Mouse (Mus musculus): ENCODE measurements around the gene Tsga13.

The Tsga13 gene

DNA sequence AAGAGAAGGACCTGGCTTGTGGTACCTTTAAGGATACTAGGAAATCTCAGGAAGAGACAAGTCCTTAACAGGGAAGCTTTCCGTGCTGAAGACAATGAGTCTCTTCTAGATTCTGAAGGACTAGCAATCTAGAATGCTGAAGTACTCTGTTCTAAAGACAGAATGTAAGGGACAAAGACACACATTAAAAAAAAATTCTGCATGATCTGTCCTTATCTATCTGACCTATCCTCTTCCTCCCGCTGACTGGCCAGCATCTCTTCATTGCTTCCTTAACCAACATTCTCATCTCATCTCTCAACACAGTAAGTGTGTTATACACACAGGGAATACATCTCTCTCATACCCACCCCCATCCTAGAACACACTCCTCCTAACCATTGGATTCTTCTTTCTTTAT lies at the start of gene Tsga13:
Tsga13 (minus strand) TSS at position 101 of the 400 bp plus-strand sequence.
- DNase-seq = no peak

DNA sequence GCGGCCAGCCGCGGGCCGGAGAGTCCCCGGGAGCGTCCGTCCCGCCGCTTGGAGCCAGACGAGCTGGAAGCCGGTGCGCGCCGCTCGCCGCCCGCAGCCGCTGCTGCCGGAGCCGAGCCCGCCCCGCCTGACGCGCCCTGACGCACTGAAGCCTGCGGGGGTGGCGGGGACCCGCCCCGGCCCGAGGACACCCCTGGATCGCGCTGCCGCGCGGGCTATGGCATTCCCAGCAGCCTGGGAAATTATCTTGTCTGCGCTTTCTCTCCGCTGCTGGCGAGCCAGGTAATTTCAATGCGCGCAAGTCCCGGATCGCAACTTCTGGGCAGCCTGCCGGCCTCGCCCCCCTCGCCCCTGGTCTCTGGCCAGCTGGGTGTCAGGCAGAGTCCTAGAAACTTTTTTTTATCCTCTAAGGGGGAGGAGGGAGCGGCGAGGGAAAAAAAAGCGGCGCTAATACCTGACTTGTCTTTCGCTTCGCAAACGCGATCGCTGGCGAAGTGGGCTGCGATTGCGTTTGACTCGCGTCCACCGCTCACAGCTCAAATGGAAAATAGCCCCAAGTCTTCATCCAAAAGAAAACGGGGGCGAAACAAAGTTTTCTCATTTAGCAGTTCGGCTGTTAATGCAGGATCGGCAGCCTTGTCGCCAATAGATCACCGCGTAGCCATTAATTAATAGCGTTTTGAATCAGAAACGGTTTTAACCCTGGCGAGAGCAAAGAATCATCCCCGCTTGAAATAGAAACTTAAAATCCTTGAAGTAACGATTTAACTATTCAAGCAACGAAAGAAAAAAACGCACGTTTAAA lies 43.6 kb upstream of the Tsga13 start, which contains the start of gene Klf14:
Klf14 (minus strand) TSS at position 343 of the 805 bp plus-strand sequence.
- DNase-seq = peak in 1 of 2 experiments; percentile 6

DNA sequence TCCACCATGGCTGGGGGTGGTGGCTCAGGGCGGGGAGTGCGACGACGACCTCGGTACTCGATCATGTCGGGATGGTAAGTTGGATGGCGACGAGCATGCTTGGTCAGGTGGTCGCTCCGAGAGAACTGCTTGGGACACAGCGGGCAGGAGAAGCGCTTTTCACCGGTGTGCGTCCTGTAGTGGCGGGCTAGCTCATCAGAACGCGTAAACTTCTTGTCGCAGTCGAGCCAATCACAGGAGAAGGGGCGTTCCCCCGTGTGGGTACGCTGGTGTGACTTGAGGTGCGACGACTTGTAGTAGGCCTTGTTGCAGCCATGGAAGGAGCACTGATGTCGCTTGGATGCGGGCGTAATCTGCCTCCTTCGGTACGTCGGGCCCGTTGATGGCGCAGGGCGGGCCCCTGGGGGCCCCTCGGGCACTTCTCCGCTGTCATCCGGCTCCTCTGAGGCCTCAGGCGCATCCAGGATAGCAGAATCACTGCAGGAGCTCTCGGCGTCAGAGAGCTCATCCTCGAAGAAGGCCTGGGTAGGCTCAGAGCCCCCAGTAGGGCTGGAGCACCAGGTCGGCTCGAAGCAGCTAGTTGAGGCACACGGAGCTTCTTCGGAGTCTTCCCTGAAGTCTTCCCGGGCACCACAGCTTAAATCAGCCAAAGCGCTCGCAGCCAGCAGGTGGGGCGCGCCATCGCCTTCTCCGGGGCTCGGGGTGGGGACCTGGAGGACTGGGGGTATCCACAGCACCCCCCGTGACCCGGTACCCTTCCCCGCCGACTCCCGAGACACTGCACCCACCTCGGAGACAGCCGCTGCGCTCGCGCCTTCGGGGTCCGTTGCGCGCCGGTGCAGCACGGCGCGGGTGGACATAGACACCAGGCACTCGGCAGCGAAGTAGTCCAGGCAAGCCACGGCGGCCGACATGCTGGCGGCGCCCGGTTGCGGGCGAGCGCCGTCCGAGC lies 42.7 kb upstream of the Tsga13 start:
- DNase-seq = peak in 1 of 2 experiments; percentile 12

DNA sequence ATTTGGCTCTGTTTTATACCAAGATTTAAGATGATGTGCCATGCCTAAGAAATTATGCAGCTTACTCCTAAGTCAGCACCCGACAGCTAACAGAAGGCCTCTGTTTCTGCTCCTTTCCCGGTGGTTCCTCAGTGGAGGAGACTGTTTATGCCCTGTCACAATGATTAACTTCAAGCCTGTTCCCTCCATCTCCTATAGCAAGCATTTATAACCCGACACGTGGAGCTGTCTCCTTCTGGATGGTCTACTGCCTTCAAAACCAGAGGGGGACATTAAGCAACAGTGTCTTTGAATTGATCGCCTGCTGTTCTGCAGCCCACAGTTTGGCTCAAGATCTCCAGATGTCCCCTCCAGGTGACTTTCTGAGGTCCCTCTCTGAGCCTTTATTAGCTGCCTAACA lies 23.9 kb upstream of the Tsga13 start:
- no peak for DNase-seq

DNA sequence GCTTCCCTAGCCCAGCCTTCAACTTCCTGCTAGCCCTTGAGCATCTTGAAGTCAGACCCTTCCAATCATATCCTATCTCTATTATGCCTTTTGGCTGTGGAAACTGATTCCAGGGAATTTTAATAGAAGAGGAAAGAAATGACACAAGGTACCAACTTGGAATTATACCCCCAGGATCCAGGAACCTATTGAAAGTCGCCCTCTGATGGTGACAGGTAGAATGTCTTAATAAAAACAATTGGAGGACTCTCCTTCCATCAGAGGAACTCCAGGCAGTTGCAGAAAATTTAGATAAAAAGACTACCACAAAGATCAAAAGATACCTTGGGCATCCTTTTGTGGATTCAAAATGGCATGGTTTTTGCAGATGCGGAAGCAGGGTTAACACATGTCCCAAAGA lies 7.4 kb upstream of the Tsga13 start:
- no peak for DNase-seq

DNA sequence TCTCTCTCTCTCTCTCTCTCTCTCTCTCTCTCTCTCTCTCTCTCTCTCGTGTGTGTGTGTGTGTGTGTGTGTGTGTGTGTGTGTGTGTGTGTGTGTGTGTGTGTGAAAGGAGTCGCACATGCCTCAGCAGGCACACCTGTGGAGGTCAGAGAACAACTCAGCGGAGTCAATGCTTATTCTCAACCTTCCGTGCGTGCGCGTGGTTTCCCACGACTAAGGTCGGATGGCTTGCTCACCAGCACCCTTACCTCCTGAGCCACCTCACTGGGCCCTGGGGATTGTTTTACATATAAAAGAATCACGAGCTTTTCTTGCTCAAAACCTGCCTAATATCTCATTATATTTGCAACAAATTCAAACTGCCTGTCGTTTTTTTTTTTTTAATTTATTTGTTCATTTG lies 6.5 kb upstream of the Tsga13 start:
- peak; percentile 22 to 51 for DNase-seq

DNA sequence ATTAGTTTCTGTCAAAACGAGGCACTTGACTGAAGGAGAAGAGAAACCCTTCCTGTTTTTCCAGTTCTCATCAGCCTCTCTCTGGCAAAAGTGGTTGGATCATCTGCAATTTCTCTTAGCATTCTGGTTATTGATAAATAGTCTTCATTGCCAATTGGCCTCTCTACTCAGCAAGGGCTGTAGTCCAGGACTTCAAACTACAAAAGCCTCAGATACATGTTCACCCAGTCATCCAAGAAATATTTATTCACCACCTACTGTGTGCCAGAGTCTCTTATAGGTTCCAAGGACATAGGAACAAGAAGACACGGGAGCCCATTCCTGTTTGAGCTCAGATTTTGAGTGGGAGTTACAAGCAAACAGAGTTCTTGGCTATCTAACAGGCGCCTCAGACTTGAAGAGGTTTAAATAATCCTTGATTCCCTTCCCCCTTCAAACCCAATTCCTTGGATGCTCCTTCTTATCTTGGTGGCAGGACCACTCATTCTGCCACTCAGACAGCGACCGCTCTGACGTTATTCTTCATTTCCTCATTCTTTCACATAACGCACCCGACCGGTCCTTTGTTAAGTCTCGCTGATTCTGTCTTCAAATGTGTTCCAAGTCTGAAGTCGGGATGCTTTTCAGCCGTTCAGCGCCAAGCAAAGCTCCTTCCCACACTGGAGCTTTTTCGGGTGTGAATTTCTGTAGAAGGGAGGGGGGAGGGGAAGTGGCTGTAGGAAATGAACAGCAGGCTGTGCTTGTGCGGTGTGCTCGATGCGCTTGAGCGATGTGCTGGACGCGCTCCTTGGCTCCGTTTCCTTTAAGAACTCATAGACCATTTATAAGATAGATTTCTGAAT lies 5.7 kb upstream of the Tsga13 start:
- DNase-seq = peak; percentile 19 to 45

DNA sequence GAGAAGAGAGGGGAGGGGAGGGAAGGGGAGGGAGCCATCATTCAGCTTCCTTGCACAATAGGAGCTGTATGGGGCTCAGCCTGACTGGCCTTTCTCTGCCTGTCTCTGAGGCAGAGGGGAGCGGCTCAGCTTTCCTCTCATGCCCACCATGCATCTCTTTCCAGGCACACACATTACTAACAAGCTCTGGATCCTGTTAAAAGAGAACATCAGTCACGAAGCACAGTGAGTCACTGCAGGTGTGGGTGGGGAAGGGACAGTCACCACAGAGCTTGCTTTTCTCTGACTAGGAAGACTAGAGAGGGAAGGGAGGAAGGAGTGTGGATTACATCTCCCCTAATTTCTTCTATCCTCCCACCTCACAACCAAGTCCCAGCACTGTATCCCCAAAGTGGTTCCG lies 7.4 kb downstream of the Tsga13 start:
- DNase-seq = no peak

DNA sequence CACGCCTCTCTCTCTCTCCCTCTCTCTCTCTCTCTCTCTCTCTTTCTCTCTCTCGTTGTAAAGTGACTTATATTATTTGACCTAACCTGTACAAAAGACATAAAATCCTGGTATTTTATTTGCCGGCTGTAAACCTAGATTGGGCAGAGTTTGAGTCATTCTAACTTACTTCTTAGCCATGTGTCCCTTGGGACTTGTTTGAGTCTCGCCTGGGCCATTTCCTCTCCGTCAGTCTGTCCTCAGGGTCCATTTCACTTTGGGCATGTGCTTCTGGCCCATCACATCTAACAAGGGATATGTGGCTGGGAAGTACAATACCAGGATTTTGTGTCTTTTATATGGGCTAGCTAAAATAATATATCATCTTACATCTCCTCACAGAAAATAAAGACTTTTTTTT lies 10.5 kb downstream of the Tsga13 start:
- no peak for DNase-seq

DNA sequence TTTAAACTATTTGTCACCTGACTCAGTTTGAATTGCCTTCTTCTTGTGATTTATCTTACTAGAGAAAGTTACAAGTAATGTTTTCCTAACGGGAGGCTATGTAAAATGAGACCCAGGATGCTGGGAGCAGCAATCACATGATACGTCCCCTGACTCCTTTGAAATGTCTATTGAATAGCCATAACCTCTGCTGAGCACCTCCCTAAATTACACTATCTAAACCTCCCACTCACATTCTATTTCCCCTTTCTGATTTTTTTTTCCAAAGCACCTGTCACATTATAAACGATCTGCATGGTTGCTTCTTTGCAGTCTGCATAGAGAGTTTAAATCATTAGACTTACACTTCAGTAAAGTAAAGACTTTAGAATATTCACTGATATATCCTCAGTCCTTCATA lies 11.3 kb downstream of the Tsga13 start:
- DNase-seq = no peak

DNA sequence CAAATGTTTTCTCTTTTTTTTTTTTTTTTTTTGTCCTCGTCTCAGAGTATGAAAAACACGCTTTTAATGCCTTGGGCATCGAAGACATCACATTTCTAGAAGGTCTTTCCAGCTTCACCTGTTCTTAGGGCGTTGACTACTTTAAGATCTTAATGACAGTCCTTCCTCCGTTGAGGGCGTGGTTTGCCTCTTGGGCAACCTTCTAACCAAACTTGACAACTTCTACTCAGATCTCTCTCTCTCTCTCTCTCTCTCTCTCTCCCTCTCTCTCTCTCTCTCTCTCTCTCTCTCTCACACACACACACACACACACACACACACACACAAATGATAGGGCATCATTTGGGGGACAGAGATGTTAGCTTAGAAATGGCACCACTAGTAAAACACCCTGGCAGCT lies 17.9 kb downstream of the Tsga13 start:
- DNase-seq = no peak

DNA sequence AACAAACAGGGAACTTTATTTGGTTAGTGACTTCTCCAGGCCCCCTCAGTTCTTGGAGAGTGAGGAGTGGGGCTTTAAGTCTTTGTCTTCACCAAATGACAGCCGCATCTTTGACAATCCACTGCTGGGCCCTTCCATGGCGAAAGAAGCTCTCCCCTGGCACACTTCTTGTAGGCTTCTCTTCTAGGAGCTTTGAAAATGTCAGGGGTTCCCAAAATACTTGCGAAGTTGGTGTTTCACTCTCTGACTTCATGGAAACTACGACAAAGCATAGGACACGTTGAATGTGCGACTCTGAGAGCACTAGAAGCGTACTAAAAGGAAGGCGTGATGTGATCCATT lies 18.4 kb downstream of the Tsga13 start:
- no peak for DNase-seq

DNA sequence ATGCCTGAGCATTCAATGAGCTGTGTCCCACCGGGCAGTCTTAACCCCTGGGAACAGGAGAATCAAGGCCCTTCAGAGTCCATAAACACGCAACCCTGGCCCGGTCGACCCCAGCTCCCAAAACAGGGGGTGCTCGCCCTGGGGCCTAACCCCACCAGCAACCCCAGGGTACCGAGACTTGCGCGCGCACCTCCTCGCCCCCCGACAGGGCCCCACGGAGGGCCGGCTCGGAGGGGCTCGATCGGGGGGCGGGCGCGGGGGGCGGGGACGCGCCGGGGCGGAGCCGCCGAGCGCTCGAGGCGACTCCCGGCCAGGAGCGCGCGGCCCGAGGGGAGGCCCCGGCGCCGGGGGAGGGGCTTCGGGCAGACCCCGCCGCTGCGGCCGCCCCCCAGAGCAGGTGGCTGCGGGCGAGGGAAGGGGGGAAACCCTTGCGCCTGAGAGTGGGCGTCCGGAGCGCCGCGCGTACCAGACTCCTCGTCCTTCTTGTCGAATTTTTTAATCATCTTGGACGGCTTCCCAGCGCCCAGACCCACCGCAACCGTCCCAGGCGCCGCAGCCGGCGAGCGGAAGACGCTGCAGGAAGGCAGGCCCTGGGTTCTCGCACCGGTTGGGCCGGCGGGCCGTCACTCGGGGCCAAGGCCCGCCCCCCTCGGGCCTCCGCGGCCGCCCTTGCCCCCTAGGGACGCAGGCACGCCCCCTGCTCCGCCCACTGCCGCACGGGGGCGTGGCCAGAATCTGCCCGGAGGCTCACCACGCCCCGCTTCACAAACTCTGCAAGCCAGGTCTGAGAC lies 19.0 kb downstream of the Tsga13 start, which contains the start of gene Copg2:
Copg2 (minus strand) TSS at position 600 of the 791 bp plus-strand sequence.
- peak; percentile 95 to 99 for DNase-seq

DNA sequence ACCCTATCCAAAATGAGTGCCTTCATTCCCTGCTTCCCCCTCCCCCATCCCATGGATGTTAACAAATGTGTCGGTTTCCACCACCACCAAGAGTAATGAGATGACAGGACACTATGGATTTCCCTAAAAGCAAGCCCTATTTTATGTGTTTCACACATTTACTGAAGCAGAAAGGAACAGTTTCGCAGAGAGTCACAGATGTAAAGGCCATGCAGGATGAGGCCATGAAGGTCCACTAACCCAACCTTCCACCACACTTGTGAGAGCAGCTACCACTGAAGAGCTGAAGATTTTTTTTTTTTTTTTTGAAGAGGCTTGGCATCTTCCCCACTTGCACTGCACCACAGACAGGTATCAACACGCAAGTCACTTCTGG lies 19.6 kb downstream of the Tsga13 start:
- DNase-seq = no peak

DNA sequence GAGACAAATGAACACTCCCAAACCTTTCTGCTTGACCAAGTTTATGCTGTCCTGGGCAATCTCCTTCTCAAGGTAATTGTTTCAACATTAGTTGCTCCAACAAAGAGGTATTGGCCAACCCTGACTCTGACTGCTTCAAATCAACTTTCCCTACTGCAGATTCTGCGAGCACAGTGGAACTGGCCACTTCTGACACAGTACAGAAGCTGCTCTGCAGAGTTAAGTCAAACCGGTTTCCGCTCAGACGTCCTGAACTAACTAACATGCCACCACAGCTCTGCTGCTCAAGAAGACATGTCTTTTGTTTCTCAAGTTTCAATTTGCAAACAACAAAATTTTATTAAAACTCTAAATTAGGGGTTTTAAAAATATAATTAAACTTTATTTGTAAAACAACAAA lies 22.3 kb downstream of the Tsga13 start:
- DNase-seq = no peak

DNA sequence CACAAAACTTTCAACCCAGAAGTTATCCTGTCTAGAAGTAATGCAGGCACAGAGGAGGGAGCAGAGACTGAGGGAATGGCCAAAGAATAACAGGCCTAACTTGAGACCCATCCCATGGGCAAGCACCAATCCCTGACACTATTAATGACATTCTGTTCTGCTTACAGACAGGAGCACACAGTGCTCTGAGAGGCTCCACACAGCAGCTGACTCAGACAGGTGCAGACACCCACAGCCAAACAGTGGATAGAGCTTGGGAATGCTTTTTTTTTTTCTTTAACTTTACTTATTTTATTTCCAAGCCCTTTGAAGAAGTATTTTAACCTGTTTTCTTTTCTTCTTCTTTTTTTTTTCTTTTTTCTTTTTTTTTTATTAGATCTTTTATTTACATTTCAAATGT lies 23.6 kb downstream of the Tsga13 start:
- DNase-seq = no peak

DNA sequence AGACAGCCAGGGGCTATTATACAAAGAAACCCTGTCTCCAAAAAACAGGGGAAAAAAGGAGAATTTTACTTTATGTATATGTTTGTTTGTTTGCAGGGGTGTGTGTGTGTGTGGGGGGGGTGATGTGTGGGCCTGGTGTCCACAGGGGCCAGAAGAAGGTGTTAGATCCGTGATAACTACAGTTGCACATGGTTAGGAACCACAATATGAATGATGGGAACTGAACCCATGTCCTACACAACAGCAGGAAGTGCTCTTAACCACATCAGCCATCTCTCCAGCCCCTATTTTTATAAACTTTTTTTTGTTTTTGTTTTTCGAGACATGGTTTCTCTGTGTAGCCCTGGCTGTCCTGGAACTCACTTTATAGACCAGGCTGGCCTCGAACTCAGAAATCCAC lies 30.5 kb downstream of the Tsga13 start:
- DNase-seq = no peak

DNA sequence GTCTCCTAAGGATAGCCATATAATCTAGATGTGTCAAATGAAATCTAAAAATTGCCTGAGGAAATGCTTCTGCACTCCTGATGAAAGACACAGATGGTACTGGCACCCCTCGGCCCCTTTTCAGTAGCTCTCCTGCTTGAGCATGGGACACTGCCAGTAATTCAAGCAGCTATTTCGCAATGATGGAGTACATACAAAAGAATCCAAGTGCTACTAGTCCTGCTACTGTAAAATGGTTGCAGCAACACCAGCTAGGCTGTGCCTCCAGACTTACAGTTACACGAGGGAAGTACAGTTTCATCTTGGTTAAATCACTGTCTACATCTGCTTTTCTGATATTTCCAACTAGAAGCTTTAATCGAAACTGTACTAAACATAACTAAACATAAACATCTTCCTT lies 31.9 kb downstream of the Tsga13 start:
- no peak for DNase-seq

DNA sequence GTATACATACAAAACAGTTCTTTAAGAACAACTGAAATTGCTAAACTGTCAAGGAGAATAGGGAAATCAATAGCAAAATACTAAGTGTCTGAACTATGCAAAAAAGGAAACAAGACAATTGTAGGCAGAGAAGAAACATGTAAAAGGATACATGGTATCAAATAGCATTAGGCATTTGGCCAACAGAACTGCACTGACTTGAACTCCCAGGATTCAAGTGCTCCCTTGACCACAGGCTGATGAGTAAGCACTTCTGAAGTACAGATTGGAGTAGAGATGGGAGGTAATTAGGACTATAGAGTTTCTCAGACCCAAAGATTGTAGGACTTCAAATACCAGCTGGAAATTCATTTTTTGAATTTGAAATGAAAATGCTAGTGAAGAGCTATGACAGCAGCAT lies 38.7 kb downstream of the Tsga13 start:
- no peak for DNase-seq

DNA sequence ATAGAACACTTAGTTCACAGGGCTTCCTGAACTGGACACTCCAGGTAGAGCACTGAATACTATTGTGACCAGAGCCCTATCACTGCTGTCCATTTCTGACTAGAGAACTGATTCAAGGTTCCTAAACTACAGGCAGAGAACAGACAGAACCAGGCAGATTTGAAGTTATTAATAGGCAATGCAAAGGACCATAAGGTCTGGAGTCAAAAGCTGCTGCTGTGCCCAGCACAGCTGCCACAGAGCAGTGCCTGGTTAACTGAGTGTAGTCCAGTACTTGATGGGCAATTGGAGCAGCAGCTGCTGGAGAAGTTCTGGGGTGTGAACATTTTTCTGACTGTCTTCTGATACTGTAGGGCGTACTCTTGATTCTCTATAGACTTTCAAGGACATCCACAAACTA lies 48.9 kb downstream of the Tsga13 start:
- DNase-seq = no peak

DNA sequence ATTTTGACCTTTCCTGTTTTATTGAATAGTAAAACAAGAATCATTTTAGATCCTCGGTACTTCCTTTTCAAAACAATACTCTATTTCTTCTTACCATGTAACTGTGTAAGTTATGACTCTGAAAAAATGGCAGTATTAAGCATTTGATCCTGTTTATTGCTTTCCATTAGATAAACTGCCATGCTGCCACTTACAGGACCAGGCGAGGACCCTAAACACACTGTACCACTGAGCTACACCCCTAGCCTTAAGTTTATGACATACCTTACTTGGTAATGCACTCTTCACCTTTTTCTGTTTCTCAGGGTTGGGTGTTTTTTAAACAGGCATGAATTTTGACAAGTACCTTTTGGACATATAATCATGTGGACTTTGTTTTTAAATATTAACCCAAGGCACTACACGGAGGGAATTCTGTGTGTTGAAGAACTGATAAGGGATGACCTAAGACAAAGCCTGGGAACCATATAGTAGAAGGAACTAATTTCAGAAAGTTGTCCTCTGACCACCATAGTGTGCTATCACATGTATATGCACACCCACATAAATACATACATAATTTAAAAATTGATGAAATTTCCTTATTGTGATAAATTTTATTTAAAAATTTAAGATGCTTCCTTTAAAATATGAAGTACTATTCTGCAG lies 50.2 kb downstream of the Tsga13 start:
- DNase-seq = no peak

DNA sequence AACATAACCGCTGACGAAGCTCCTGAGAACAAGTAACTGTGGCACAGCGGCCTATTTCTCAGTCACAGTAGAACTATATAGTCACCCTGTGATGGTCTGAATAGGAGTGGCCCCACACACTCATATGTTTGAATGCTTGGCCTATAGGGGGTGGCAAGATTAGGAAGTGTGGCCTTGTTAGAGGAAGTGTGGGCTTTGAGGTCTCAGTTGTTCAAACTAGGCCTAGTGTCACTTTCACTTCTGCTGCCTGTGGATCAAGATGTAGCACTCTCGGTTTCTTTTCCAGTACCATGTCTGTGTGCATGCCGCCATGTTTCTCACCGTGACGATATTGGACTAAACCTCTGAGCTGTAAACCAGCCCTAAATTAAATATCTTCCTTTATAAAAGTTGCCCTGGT lies 59.4 kb downstream of the Tsga13 start:
- no peak for DNase-seq
